Mouse (Mus musculus) olfactory bulb, adult 2 months (tissue): ENCODE data around the gene Eif2s3x. TPM values are rescaled to one million over a fixed set of nuclear protein-coding genes. Genes with fewer than 3 reads are reported as not detected.
A peak's percentile ranks its signal among the peaks of the same experiment; 100 is the strongest.
"Not testable (repeated sequence)": the region's sequence is repeated elsewhere in the genome, so short reads cannot be mapped to it uniquely, and the experiment has no call there.

ENCODE experiments used
- H3K27ac ChIP-seq: fragments of 200-500 bp; 2 replicates; pipeline ENCODE4 v1.5.1; 2012; ENCODE audit warnings: low read depth, low read length; ENCODE audit not compliant: insufficient read depth
- H3K4me1 ChIP-seq: fragments of 200-500 bp; 2 replicates; pipeline ENCODE4 v1.6.1; 2012; ENCODE audit warnings: low read length; ENCODE audit not compliant: control insufficient read depth, insufficient read depth
- H3K4me3 ChIP-seq: fragments of 200-500 bp; 2 replicates; pipeline ENCODE4 v1.5.1; 2012; ENCODE audit warnings: mild to moderate bottlenecking, low read depth, low read length, moderate library complexity; ENCODE audit not compliant: insufficient read depth
- CTCF ChIP-seq: fragments of 200-500 bp; IDR thresholded peaks from 2 replicates; pipeline ENCODE4 v1.5.1; 2012; ENCODE audit warnings: low read depth, mild to moderate bottlenecking, low read length, moderate library complexity; ENCODE audit not compliant: insufficient read depth
- POLR2A ChIP-seq: fragments of 200-500 bp; IDR thresholded peaks from 2 replicates; pipeline ENCODE4 v1.6.1; 2012; ENCODE audit warnings: mild to moderate bottlenecking, low read depth, low read length, moderate library complexity; ENCODE audit not compliant: insufficient read depth
- WGBS: fragments of 180-500 bp; shearing (Covaris S2); methylation state at CpG from one replicate; pipeline ENCODE4 v1.1.7; 2018; 5-methylcytosine and 5-hydroxymethylcytosine counted together
- polyA plus RNA-seq: library from polyadenylated mRNA; stranded (reverse); fragments of >200 nt; gene quantifications from 2 replicates; pipeline ENCODE4 v1.2.4, GENCODE M21; 2012; ENCODE audit warnings: low replicate concordance; ENCODE audit not compliant: missing spikeins, insufficient read depth, insufficient read length

Eif2s3x gene
- polyA plus RNA-seq, 1 experiment = not detected

DNA sequence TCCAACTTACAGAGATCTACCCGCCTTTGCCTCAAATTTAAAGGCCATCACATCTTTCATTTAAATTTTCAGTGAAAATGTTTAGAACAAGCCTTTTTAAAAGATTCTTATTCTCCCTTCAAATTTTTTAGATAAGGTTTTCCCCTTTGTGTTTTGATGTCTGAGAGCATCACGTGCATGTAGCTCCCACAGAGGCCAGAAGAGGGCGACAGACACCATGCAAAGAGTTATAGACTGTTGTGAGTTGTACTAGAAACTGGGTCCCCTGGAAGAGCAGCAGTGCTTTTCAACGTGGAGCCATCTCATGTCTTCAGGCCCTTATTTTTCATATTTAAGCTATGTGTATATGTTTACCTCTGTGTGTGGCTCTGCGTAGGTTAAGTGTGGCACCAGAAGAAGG lies 14.9 kb downstream of the Eif2s3x start:
- 83% methylated on average over 5 of the region's 5 CpGs for WGBS
- no peak for TF ChIP-seq POLR2A
- no peak for TF ChIP-seq CTCF

DNA sequence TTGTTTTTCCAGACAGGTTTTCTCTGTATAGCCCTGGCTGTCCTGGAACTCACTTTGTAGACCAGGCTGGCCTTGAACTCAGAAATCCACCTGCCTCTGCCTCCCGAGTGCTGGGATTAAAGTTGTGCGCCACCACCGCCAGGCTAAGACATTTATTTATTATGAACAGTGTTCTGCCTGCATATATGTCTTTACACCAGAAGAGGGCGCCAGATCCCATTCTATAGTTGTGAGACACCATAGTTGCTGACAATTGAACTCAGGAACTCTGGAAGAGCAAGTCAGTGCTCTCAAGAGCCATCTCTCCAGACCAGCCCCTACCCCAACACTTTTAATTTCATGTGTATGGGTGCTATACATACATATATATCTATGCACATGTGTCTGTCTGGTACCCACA lies 18.8 kb downstream of the Eif2s3x start:
- not testable (repeated sequence) for H3K4me3 ChIP-seq, H3K4me1 ChIP-seq, H3K27ac ChIP-seq
- WGBS = 74% methylated on average over 4 of the region's 4 CpGs

More for the DNA sequence above, 14.9 kb downstream of the Eif2s3x start:
- Histone ChIP-seq H3K27ac (no peak overlapping the region), H3K4me3 (no peak overlapping the region), H3K4me1 (no peaks in the 10 kb centered on the region)

DNA sequence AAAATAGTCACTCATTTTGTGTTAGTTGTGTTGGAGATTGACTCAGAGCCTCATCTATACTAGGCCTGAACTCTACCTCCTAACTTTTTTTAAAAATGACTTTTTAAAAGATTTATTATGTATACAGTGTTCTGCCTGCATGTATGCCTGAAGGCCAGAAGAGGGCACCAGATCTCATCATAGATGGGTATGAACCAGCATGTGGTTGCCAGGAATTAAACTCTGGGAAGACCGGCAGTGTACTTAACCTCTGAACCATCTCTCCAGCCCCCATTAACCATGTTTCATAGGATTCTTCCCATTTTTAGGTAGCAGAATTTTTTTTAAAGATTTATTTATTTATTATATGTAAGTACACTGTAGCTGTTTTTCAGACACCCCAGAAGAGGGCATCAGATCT lies 27.5 kb downstream of the Eif2s3x start:
- 43% methylated on average over 1 of the region's 1 CpGs for WGBS
- Histone ChIP-seq H3K27ac (no peak overlapping the region), H3K4me3 (no peak overlapping the region), H3K4me1 (no peaks in the 10 kb centered on the region)
- no peak for TF ChIP-seq POLR2A
- no peak for TF ChIP-seq CTCF

DNA sequence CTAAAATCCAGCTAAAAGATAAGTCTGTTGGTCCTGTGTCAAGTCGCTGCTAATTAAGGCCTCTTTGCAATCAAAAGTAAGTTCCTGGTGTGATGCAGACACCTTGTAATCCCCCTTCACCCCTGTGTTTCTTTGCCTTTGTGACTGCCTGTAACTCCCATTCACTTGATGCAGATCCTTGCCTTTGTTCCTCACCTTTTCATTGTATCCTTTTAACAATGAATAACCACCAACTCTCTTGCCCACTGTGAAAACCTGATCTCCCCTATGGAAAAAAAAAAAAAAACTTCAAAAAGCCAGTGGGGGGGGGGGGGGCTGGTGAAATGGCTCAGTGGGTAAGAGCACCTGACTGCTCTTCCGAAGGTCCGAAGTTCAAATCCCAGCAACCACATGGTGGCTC lies 28.8 kb downstream of the Eif2s3x start:
- TF ChIP-seq CTCF = no peak
- no peak for TF ChIP-seq POLR2A
- Histone ChIP-seq H3K4me3 (no peak overlapping the region), H3K4me1 (no peaks in the 10 kb centered on the region), H3K27ac (no peak overlapping the region)
- 53% methylated on average over 3 of the region's 3 CpGs for WGBS

DNA sequence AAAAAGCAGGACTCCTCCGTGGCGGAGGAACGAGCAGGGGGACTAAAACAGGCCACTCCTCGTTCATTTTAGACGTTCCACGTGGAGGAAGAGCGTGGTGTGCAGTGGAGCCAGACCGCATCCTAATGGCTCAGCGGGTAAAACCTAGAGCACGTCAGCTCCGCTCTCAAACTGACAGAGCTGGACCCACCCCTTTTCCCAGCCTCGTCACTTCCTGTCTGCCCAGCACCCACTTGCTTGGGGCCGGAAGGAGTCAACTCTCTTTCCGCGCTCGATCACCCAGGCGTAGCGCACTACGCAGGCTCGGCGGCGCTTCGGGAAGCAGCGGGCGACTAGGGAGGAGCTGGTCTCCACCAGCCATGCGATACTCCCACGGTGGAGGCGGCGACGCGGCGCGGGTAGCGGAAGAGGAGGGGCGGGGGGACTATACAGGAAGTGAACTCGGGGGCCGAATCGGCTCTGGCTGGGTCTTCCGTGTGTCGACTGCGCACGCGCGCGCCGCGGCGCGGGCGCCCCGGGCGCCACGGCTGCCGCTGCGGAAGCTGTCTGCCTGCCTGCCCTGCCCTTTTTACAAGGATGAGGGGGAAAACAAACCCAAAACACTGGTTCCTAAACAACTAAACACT lies 34.8 kb downstream of the Eif2s3x start:
- Histone ChIP-seq H3K4me3 (peak overlapping the region; percentile 68), H3K27ac (peak overlapping the region; percentile 89), H3K4me1 (no peaks in the 10 kb centered on the region)
- peak; percentile 85 for TF ChIP-seq POLR2A
- TF ChIP-seq CTCF = no peak
- WGBS = 2% methylated on average over 49 of the region's 55 CpGs

DNA sequence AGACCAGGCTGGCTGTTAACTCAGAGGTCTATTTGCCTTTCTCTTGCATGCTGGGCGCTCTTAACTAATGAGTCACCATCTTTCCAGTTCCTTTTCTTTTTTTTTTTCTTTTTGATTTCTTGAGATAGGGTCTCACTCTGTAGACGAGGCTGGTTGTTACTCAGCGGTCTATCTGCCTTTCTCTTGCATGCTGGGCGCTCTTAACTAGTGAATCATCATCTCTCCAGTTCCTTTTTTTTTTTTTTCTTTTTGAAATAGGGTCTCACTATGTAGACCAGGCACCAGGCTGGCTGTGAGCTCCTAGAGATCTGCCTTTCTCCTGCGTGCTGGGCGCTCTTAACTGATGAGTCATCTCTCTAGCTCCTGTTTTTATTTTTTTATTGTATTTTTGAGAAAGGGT lies 43.3 kb downstream of the Eif2s3x start:
- H3K27ac ChIP-seq = no peak overlapping the region
- no peak overlapping the region for H3K4me3 ChIP-seq
- TF ChIP-seq CTCF (no peak), POLR2A (no peak)
- no peaks in the 10 kb centered on the region for H3K4me1 ChIP-seq
- 62% methylated on average over 6 of the region's 6 CpGs for WGBS

DNA sequence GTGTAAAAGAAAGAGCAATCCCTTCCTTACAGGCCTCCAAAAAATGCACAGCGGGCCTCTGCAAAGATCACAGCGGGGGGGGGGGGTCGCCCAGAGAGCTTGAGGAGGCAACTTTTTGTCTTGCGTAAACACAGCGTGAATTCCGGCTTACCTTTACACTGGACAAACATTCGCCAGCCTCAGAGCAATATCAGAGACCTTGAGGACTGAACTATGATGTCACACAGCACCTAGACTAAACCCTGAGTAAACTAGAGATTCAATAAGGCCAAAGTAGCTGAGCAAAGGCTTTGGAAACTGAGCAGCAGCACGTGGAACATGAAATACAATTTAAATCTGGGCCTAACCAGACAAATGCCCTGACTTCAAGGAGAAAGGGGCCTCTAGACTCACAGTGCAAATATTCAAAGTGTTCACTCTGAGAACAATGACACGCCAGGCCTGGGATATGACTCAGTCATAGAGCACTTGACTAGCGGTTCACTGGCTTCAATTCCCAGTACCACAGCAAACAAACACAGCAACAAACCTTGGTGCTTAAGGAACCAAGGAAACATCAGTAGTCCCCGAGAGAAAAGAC lies 60.3 kb downstream of the Eif2s3x start:
- TF ChIP-seq POLR2A (no peak), CTCF (no peak)
- 36% methylated on average over 11 of the region's 11 CpGs for WGBS
- Histone ChIP-seq H3K4me3 (no peak overlapping the region), H3K4me1 (no peaks in the 10 kb centered on the region), H3K27ac (no peak overlapping the region)

DNA sequence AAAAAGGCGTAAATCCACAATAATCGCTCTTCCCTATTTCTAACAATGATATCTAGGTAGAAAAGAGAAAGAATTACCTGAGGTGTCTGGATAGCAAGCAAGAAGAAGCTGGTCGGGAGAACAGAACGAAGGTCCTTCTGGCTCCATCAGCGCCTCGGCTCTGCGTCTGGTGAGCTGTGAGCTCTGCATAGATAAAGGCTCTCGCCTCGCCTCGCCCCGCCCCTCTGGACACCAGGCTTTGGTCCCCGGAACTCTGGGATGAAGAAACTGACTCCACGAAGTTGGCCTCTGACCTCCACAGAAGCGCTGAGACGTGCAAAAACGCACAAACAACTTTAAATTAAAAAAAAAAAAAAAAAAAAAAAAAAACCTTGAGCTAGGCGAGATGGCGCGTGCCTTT lies 62.2 kb downstream of the Eif2s3x start:
- Histone ChIP-seq H3K4me1 (no peaks in the 10 kb centered on the region), H3K27ac (no peak overlapping the region), H3K4me3 (no peak overlapping the region)
- TF ChIP-seq CTCF = no peak
- no peak for TF ChIP-seq POLR2A
- WGBS = 86% methylated on average over 19 of the region's 19 CpGs

DNA sequence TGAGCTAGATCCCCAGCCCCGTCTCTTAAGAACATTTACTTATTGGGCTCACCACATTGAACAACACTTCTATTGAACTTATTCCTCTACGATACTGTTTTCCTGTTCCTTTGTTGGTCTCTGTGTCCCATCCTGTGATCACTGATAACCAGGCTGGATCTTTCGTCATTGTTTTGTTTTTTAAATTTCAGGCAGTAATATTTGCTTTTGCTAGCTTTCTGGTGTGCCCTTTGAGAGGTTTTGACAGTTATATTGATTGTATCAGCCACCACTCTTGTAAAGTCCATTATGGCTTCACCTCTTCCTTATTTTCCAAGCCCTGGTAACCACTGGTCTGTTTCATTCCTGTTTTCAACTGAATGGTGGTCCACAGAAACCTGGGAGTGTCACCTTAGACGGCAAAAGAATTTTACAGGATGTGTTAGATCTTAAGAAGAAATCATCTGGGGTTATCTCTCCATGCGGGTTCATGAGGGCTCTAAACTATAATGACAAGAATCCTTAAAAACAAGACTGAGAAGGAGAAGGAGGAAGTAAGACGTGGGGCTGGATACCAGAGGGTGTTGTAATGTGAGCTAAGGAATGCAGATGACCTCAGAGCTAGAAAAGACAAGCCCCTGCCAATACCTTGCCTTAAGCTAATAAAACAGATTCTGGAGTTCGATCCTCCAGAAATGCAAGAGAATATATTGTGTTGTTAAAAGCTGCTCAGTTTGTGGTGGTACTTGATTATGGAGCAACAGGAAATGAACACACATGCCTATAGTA lies 70.5 kb downstream of the Eif2s3x start:
- no peak overlapping the region for H3K4me3 ChIP-seq
- H3K27ac ChIP-seq = no peak overlapping the region
- WGBS = 81% methylated on average over 7 of the region's 7 CpGs
- TF ChIP-seq CTCF (no peak), POLR2A (no peak)
- H3K4me1 ChIP-seq = no peaks in the 10 kb centered on the region
